Mouse (Mus musculus): ENCODE results near the gene Snx25. TPM values are rescaled to one million over a fixed set of nuclear protein-coding genes. Genes with fewer than 3 reads are reported as not detected.
A peak's percentile ranks its signal among the peaks of the same experiment; 100 is the strongest.

The Snx25 gene
- total RNA-seq, 2 experiments from 2014 or later = 41.8 to 45.3 TPM

GRCm38 (mm10) chr8:46039666-46040065 is 112.3 kb downstream of the Snx25 start:
- TF ChIP-seq CTCF (conservative IDR thresholded peaks at IDR 0.05) = no peak
- DNase-seq (ENCODE audit: low spot score in 2 of 2) = no peak

GRCm38 (mm10) chr8:46036217-46036616 is 115.7 kb downstream of the Snx25 start:
- Histone ChIP-seq H3K4me3 (no peak overlapping the region), H3K27ac (no peak overlapping the region)
- no peak for DNase-seq (ENCODE audit: low spot score in 2 of 2)
- no peak for TF ChIP-seq CTCF (conservative IDR thresholded peaks at IDR 0.05)

More at GRCm38 (mm10) chr8:46039666-46040065, 112.3 kb downstream of the Snx25 start:
- Histone ChIP-seq H3K27ac (peak overlapping the region; percentile 69), H3K4me3 (no peak overlapping the region)

- Histone ChIP-seq H3K27ac (no peak overlapping the region), H3K4me3 (no peak overlapping the region)
- DNase-seq (ENCODE audit: low spot score in 2 of 2) = no peak
- TF ChIP-seq CTCF (conservative IDR thresholded peaks at IDR 0.05) = no peak
Measured at GRCm38 (mm10) chr8:46024392-46024791, 127.6 kb downstream of the Snx25 start.

- DNase-seq (ENCODE audit: low spot score in 2 of 2) = no peak
- TF ChIP-seq CTCF (conservative IDR thresholded peaks at IDR 0.05) = no peak
- H3K4me3 ChIP-seq = no peak overlapping the region
- H3K27ac ChIP-seq = no peak overlapping the region
Measured at GRCm38 (mm10) chr8:46022758-46023157, 129.2 kb downstream of the Snx25 start.

DNA sequence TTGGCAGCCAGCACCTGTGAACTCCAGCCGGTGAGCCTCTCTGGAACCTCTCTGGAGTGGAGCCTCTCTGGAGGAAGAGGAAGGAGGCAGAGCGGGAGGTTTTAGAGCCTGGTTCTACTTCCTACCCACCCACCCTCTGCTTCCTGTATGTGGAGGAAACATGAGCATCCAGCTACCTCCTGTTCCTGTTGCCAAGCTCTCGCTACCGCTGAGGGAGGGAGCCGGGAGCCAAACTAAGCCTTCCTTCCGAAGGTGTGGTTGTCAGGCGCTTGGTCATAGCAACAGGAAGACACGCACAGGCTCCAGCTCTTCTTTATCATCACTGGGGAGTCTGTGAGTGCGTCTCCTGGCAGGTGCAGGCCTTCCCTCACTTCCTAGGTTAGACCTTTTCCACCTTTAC is 129.8 kb downstream of the Snx25 start:
- H3K4me3 ChIP-seq = no peak overlapping the region
- no peak for TF ChIP-seq CTCF (conservative IDR thresholded peaks at IDR 0.05)
- DNase-seq (ENCODE audit: low spot score in 2 of 2) = no peak
- H3K27ac ChIP-seq = no peak overlapping the region

- peak overlapping the region; percentile 38 for H3K4me3 ChIP-seq
- H3K27ac ChIP-seq = peak overlapping the region; percentile 24; the same call in 1 of the 2 replicates
- peak; percentile 73 for TF ChIP-seq CTCF (conservative IDR thresholded peaks at IDR 0.05)
- DNase-seq (ENCODE audit: low spot score in 2 of 2) = no peak
Measured at GRCm38 (mm10) chr8:46010746-46011680, 140.9 kb downstream of the Snx25 start.

DNA sequence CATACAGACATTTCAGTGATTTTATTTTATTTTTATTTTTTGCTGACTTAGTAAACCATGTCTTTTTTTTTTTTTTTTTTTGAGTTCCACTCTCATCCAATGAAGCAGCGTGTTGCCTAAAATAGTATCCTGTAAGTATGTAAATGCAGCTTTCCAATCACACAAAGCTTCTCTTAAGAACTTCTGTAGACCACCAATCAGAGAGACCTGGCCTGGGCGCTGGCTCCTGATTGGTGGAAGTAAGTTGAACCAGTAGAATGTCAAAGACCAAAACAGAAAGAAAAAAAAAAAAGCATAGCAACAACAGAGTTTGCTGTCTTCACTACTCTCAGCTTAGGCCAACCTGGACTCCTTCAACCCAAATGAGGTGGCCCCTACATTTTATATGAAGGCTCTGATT is 141.7 kb downstream of the Snx25 start:
- H3K4me3 ChIP-seq = peak overlapping the region; percentile 38
- no peak for DNase-seq (ENCODE audit: low spot score in 2 of 2)
- TF ChIP-seq CTCF (conservative IDR thresholded peaks at IDR 0.05) = no peak
- H3K27ac ChIP-seq = no peak overlapping the region

GRCm38 (mm10) chr8:46007050-46007672 is 144.8 kb downstream of the Snx25 start:
- Histone ChIP-seq H3K4me3 (no peak overlapping the region), H3K27ac (no peak overlapping the region)
- no peak for DNase-seq (ENCODE audit: low spot score in 2 of 2)
- TF ChIP-seq CTCF (conservative IDR thresholded peaks at IDR 0.05) = no peak

GRCm38 (mm10) chr8:46005596-46005995 is 146.4 kb downstream of the Snx25 start, which contains the start of gene Ankrd37:
Ankrd37 (minus strand) TSS chr8:46005707.
- no peak within 1 kb of the TSS for H3K4me3 ChIP-seq
- H3K27ac ChIP-seq = no peak within 1 kb of the TSS
- TF ChIP-seq CTCF (conservative IDR thresholded peaks at IDR 0.05) = no peak
- DNase-seq (ENCODE audit: low spot score in 2 of 2) = no peak

- Histone ChIP-seq H3K27ac (peak overlapping the region; percentile 99), H3K4me3 (peak overlapping the region; percentile 79)
- DNase-seq (ENCODE audit: low spot score in 2 of 2) = peak; percentile 98 to 99
- no peak for TF ChIP-seq CTCF (conservative IDR thresholded peaks at IDR 0.05)
Measured at GRCm38 (mm10) chr8:45999784-46000705, 151.9 kb downstream of the Snx25 start.

GRCm38 (mm10) chr8:45999138-45999783 is 152.7 kb downstream of the Snx25 start, which contains the start of gene Lrp2bp:
Lrp2bp (plus strand) TSS chr8:45999303.
- H3K27ac ChIP-seq = peak within 1 kb of the TSS; percentile 99
- TF ChIP-seq CTCF (conservative IDR thresholded peaks at IDR 0.05) = no peak
- DNase-seq (ENCODE audit: low spot score in 2 of 2) = no peak
- peak within 1 kb of the TSS; percentile 79 for H3K4me3 ChIP-seq

DNA sequence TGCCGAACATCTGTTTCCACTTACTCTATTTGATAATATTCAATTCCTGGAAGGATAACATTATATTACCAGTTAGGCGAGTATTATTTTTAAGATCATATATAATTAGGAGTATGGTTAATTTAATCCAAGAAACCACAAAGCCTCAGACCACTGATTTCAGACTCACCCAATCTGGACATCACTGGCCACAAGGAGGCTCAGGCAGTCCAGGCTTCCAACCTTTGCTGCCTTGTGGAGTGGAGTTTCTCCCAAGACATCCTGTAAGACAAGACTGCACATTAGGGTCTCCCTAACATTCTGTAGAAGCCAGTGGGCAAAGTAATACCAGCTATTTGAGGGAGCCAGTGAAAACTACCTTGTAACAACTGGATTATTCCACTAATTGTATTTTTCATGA is 153.7 kb downstream of the Snx25 start:
- no peak for DNase-seq (ENCODE audit: low spot score in 2 of 2)
- Histone ChIP-seq H3K27ac (no peak overlapping the region), H3K4me3 (peak overlapping the region; percentile 6; the same call in 1 of the 2 replicates)
- peak; percentile 55 for TF ChIP-seq CTCF (conservative IDR thresholded peaks at IDR 0.05)
